Mouse (Mus musculus) lung, embryonic 14.5 days (tissue): Measurements from ENCODE around the gene Acot2. TPM values are rescaled to one million over a fixed set of nuclear protein-coding genes. Genes with fewer than 3 reads are reported as not detected.
"Not testable (repeated sequence)": the region's sequence is repeated elsewhere in the genome, so short reads cannot be mapped to it uniquely, and the experiment has no call there.

Source experiments
- ATAC-seq: fragments of 200-750 bp; cut with Nextera tagmentation; 2 replicates; pipeline ENCODE4 v1.8.0; 2017; ENCODE audit warnings: mild to moderate bottlenecking, moderate TSS enrichment, moderate library complexity; ENCODE audit not compliant: insufficient read depth
- DNase-seq: peaks from one replicate; pipeline ENCODE4 v3.0.0-alpha.2; 2015
- H3K27ac ChIP-seq: fragments of 300-500 bp; sonication (generic); 2 replicates; pipeline ENCODE4 v1.5.1; 2014; ENCODE audit warnings: low read depth, mild to moderate bottlenecking, moderate library complexity
- H3K27me3 ChIP-seq: fragments of 300-500 bp; sonication (generic); 2 replicates; pipeline ENCODE4 v1.6.1; 2014; ENCODE audit warnings: low read length, control low read depth; ENCODE audit not compliant: insufficient read depth
- H3K36me3 ChIP-seq: fragments of 300-500 bp; sonication (generic); 2 replicates; pipeline ENCODE4 v1.6.1; 2014; ENCODE audit warnings: control low read depth; ENCODE audit not compliant: insufficient read depth
- H3K4me1 ChIP-seq: fragments of 300-500 bp; sonication (generic); 2 replicates; pipeline ENCODE4 v1.6.1; 2014; ENCODE audit warnings: antibody characterized with exemption, control low read depth; ENCODE audit not compliant: insufficient read depth
- H3K4me2 ChIP-seq: fragments of 300-500 bp; sonication (generic); 2 replicates; pipeline ENCODE4 v1.6.1; 2014; ENCODE audit warnings: mild to moderate bottlenecking
- H3K4me3 ChIP-seq: fragments of 300-500 bp; sonication (generic); 2 replicates; pipeline ENCODE4 v1.5.1; 2014; ENCODE audit warnings: low read depth, low read length
- H3K9ac ChIP-seq: fragments of 300-500 bp; sonication (generic); 2 replicates; pipeline ENCODE4 v1.6.1; 2014
- H3K9me3 ChIP-seq: fragments of 300-500 bp; sonication (generic); 2 replicates; pipeline ENCODE4 v1.6.1; 2016; ENCODE audit warnings: low read depth, low read length, control low read depth
- CTCF ChIP-seq: IDR thresholded peaks from 2 replicates; pipeline ENCODE4 v1.5.1; 2016; ENCODE audit warnings: antibody characterized with exemption, low read depth
- WGBS: fragments of 180-500 bp; shearing (Covaris S2); extraction: QIAGEN DNeasy Blood & Tissue Kit; methylation state at CpG from one replicate; pipeline ENCODE4 v1.1.7; 2014; 5-methylcytosine and 5-hydroxymethylcytosine counted together
- polyA plus RNA-seq: library from polyadenylated mRNA; unstranded; fragments of >200 nt; fragmentation: Nextera tagmentation; extraction: Ambion mirVana; gene quantifications from 2 replicates; pipeline ENCODE4 v1.2.1, GENCODE M21; 2014

The Acot2 gene
- polyA plus RNA-seq, 1 experiment from 2014 or later = 30.3 TPM

GRCm38 (mm10) chr12:84025888-84026287, 38.2 kb downstream of the Acot2 start:
- Histone ChIP-seq H3K4me2 (no peak overlapping the region), H3K36me3 (no peaks in the 10 kb centered on the region), H3K27ac (no peak overlapping the region), H3K4me3 (no peak overlapping the region), H3K9me3 (no peaks in the 10 kb centered on the region), H3K27me3 (no peaks in the 10 kb centered on the region), H3K4me1 (no peaks in the 10 kb centered on the region), H3K9ac (no peak overlapping the region)
- TF ChIP-seq CTCF = no peak
- 84% methylated on average over 7 of the region's 7 CpGs for WGBS
- DNase-seq (no peak), ATAC-seq (no peak)

GRCm38 (mm10) chr12:84028328-84028727, 40.7 kb downstream of the Acot2 start:
- H3K9me3 ChIP-seq, H3K27ac ChIP-seq, H3K4me2 ChIP-seq, ATAC-seq, H3K27me3 ChIP-seq, H3K4me3 ChIP-seq, H3K9ac ChIP-seq, DNase-seq, H3K36me3 ChIP-seq, H3K4me1 ChIP-seq: not testable (repeated sequence)
- WGBS = 56% methylated on average over 3 of the region's 3 CpGs

DNA sequence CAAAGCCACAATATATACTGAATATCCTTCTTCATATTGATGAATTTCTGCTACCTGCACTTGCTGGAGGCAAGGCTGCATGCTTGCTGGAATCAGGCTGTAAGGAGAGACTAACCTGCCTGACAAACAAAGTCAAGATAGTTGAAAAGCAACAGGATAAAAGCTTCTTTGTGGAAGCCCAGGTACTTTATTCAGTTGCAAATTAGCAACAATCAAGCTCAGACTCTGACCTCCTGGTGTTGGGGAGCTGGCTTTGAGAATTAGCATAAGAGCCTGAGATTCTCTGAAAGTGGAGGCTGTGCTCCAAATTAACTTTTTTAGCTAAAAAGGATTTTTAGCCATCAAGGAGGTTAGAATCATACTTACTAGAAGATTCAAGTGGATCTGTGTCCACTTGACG, 41.4 kb downstream of the Acot2 start:
- WGBS = 100% methylated on average over 1 of the region's 1 CpGs
- ATAC-seq, H3K36me3 ChIP-seq, H3K27ac ChIP-seq, DNase-seq, H3K27me3 ChIP-seq, H3K4me2 ChIP-seq, H3K9ac ChIP-seq, H3K4me1 ChIP-seq, H3K4me3 ChIP-seq, H3K9me3 ChIP-seq: not testable (repeated sequence)

DNA sequence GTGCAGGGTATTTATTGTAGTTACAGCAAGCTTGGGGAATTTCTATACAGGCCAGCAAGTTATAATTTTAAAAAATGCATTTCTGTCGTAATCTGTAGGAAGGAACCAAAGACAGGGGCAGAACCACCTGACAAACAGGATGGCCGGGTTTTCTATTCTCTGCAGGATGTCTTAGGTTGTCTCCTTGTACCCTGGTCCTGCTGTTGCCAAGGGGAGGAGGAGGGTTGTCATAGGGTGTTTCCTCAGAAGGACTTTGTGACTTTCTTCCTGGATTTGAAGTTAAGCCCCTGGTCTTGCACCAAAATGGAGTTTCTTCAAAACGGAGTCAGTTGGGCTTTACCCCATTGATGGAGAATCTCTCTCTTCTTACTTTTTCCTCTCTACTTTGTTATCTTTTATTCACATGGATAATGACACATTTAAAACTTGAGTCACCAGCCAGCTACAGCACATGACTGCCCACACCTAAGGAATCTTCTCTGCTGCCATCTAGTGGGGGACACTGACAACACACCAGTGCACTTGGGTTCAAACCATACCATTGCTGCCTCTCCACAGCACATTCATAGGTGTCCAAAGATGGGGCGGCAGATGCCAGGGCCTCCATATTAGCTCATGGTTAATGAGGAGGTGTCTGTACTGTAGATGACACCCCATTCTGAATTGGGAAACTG, 43.1 kb downstream of the Acot2 start:
- DNase-seq (peak; percentile 91), ATAC-seq (peak; percentile 74; the same call in 1 of the 2 replicates)
- 63% methylated on average over 4 of the region's 4 CpGs for WGBS
- no peak overlapping the region for H3K4me2 ChIP-seq
- H3K9me3 ChIP-seq = no peaks in the 10 kb centered on the region
- H3K4me3 ChIP-seq = no peak overlapping the region
- H3K36me3 ChIP-seq = no peaks in the 10 kb centered on the region
- TF ChIP-seq CTCF = peak; percentile 93
- no peak overlapping the region for H3K9ac ChIP-seq
- H3K27me3 ChIP-seq = no peaks in the 10 kb centered on the region
- H3K27ac ChIP-seq = no peak overlapping the region
- no peaks in the 10 kb centered on the region for H3K4me1 ChIP-seq

DNA sequence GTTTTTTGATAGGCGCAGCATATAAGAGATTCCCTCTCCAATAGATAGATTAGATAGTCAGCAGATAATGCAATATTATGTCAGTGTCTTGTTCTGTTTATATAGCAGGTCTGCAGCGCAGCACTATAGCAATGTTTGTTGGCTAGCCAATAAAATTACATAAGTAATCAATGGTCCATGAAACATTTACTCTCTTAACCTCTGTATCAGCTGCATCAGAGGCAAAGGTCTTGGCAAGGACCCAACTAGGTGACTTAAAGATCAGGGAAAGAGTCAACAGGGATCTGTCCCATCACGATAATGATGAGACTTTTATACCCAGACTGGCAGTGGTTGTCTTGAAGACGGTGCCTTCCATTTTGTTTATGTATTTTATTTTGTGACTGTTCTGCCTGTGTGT, 45.2 kb downstream of the Acot2 start:
- Histone ChIP-seq H3K4me1 (no peaks in the 10 kb centered on the region), H3K4me2 (no peak overlapping the region), H3K27me3 (no peaks in the 10 kb centered on the region), H3K4me3 (no peak overlapping the region), H3K9me3 (no peaks in the 10 kb centered on the region), H3K36me3 (no peaks in the 10 kb centered on the region), H3K27ac (no peak overlapping the region), H3K9ac (no peak overlapping the region)
- no peak for TF ChIP-seq CTCF
- ATAC-seq = no peak
- no peak for DNase-seq
- 81% methylated on average over 4 of the region's 4 CpGs for WGBS

DNA sequence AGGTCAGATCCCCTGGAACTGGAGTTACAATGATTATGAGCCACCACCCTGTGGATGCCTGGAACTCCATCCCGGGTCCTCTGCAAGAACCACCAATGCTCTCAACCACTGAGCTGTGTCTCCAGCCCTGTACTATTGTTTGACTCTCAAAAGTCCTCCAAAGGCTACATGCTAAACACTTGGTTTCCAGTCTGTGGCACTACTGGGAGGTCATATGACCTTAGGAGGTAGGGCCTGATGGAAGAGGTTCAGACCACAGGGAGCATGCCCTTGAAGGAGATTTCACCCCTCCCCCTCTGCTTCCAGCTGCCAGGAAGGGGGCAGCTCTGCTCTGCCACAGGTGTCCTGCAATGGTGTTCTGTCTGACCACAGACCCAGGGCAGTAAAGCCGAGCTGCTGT, 45.6 kb downstream of the Acot2 start:
- H3K27ac ChIP-seq, H3K9ac ChIP-seq, H3K9me3 ChIP-seq, DNase-seq, H3K4me2 ChIP-seq, ATAC-seq, H3K36me3 ChIP-seq, H3K4me3 ChIP-seq, H3K27me3 ChIP-seq, H3K4me1 ChIP-seq: not testable (repeated sequence)
- 70% methylated on average over 2 of the region's 2 CpGs for WGBS

- no peaks in the 10 kb centered on the region for H3K27me3 ChIP-seq
- WGBS = 25% methylated on average over 4 of the region's 4 CpGs
- no peak overlapping the region for H3K4me2 ChIP-seq
- no peak overlapping the region for H3K4me3 ChIP-seq
- no peaks in the 10 kb centered on the region for H3K4me1 ChIP-seq
- H3K9me3 ChIP-seq = no peaks in the 10 kb centered on the region
- no peak overlapping the region for H3K27ac ChIP-seq
- no peak for TF ChIP-seq CTCF
- ATAC-seq = no peak
- no peaks in the 10 kb centered on the region for H3K36me3 ChIP-seq
- peak; percentile 41 for DNase-seq
- H3K9ac ChIP-seq = no peak overlapping the region
Measured at GRCm38 (mm10) chr12:84034108-84034507, 46.4 kb downstream of the Acot2 start.

DNA sequence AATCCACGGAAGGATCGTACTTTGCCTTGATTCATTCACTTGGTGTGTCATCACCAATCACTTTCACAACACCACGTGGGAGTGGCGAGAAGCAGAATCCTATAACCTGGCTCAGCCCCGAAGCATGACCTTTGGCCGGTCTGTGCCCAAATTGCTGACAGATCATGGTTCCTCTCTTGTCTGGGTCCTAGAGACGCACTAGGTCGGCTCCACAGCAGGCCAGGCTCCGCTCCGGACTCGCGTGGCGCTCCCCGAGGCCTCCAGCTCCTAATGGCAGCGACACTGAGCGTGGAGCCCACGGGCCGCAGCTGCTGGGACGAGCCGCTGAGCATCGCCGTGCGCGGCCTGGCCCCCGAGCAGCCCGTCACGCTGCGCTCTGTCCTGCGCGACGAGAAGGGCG, 50.6 kb downstream of the Acot2 start, which contains the start of gene Acot4:
Gene Acot4, plus strand, starts transcription at position 139 of the 400 bp plus-strand sequence.
- not testable (repeated sequence) for H3K4me1 ChIP-seq, H3K36me3 ChIP-seq, H3K9me3 ChIP-seq, H3K27me3 ChIP-seq, H3K27ac ChIP-seq
- 6% methylated on average over 27 of the region's 32 CpGs for WGBS
- peak within 1 kb of the TSS; percentile 42 for H3K4me3 ChIP-seq
- peak within 1 kb of the TSS; percentile 56 for H3K9ac ChIP-seq
- DNase-seq = peak; percentile 13
- peak within 1 kb of the TSS; percentile 68 for H3K4me2 ChIP-seq
- peak; percentile 65; the same call in 1 of the 2 replicates for ATAC-seq

GRCm38 (mm10) chr12:84038691-84039111, 51.0 kb downstream of the Acot2 start, which contains the start of gene Gm49366:
Gene Gm49366, plus strand, starts transcription at chr12:84038935.
- not testable (repeated sequence) for H3K36me3 ChIP-seq, H3K9me3 ChIP-seq, H3K27me3 ChIP-seq, H3K4me1 ChIP-seq, H3K27ac ChIP-seq
- ATAC-seq (peak; percentile 66), DNase-seq (peak; percentile 51)
- Histone ChIP-seq H3K9ac (peak within 1 kb of the TSS; percentile 56), H3K4me2 (peak within 1 kb of the TSS; percentile 68), H3K4me3 (peak within 1 kb of the TSS; percentile 42)
- WGBS = 3% methylated on average over 39 of the region's 39 CpGs
